Mouse (Mus musculus): ENCODE measurements around the gene Gamt. TPM values are rescaled to one million over a fixed set of nuclear protein-coding genes. Genes with fewer than 3 reads are reported as not detected.

The Gamt gene
- polyA plus RNA-seq (2016; fragmentation: Nextera tagmentation; extraction: Ambion mirVana) = 55.5 and 58.9 TPM in 2 replicates

GRCm38 (mm10) chr10:80260642-80261584 lies at the start of gene Gamt, which contains the start of gene Dazap1:
Gene Gamt (minus strand): TSS chr10:80261012.
Gene Dazap1 (plus strand): TSS chr10:80261486.
- peak; percentile 88 for ATAC-seq (ENCODE audit: insufficient number of reproducible peaks, low FRiP score)
- H3K27me3 ChIP-seq (replicated peaks) = no peaks in the 10 kb centered on the region
- peak within 1 kb of the TSS; percentile 95 for H3K27ac ChIP-seq (ENCODE audit: poor library complexity, severe bottlenecking)
- H3K4me2 ChIP-seq = peak within 1 kb of the TSS; percentile 92
- H3K9me3 ChIP-seq (replicated peaks) = no peaks in the 10 kb centered on the region
- peaks cover 37% of the 10 kb centered on the region for H3K4me1 ChIP-seq (replicated peaks)
- H3K36me3 ChIP-seq = peaks cover 32% of the 10 kb centered on the region
- H3K4me3 ChIP-seq = peak within 1 kb of the TSS; percentile 53
- under 1% methylated on average over 49 of the region's 49 CpGs for WGBS
- peak within 1 kb of the TSS; percentile 72 for H3K9ac ChIP-seq

GRCm38 (mm10) chr10:80304862-80305261 lies 44.0 kb upstream of the Gamt start:
- Histone ChIP-seq H3K4me1 (replicated peaks) (peaks cover 13% of the 10 kb centered on the region), H3K27ac (ENCODE audit: poor library complexity, severe bottlenecking) (no peak overlapping the region), H3K27me3 (replicated peaks) (peaks cover 91% of the 10 kb centered on the region), H3K4me2 (peak overlapping the region; percentile 37), H3K9ac (no peak overlapping the region), H3K9me3 (replicated peaks) (no peaks in the 10 kb centered on the region), H3K36me3 (no peaks in the 10 kb centered on the region), H3K4me3 (0 out of 2 replicates have a peak overlapping the region, but pooled peaks have one; percentile 2)
- ATAC-seq (ENCODE audit: insufficient number of reproducible peaks, low FRiP score) = 0 out of 2 replicates have a peak, but pooled peaks have one; percentile 33
- 8% methylated on average over 25 of the region's 25 CpGs for WGBS

GRCm38 (mm10) chr10:80304458-80304857 lies 43.6 kb upstream of the Gamt start:
- WGBS = 16% methylated on average over 12 of the region's 12 CpGs
- Histone ChIP-seq H3K9ac (no peak overlapping the region), H3K4me3 (0 out of 2 replicates have a peak overlapping the region, but pooled peaks have one; percentile 2), H3K4me1 (replicated peaks) (peaks cover 13% of the 10 kb centered on the region), H3K4me2 (peak overlapping the region; percentile 37; the same call in 1 of the 2 replicates), H3K9me3 (replicated peaks) (no peaks in the 10 kb centered on the region), H3K27me3 (replicated peaks) (peaks cover 93% of the 10 kb centered on the region), H3K27ac (ENCODE audit: poor library complexity, severe bottlenecking) (no peak overlapping the region), H3K36me3 (no peaks in the 10 kb centered on the region)
- no peak for ATAC-seq (ENCODE audit: insufficient number of reproducible peaks, low FRiP score)

- peaks cover 13% of the 10 kb centered on the region for H3K4me1 ChIP-seq (replicated peaks)
These were observed 41.7 kb upstream of the Gamt start for GRCm38 (mm10) chr10:80302471-80302881.

GRCm38 (mm10) chr10:80302082-80302355 lies 41.2 kb upstream of the Gamt start:
- Histone ChIP-seq H3K9me3 (replicated peaks) (no peaks in the 10 kb centered on the region), H3K4me2 (peak overlapping the region; percentile 36)

More at GRCm38 (mm10) chr10:80302471-80302881, 41.7 kb upstream of the Gamt start:
- ATAC-seq (ENCODE audit: insufficient number of reproducible peaks, low FRiP score) = peak; percentile 35; the same call in 1 of the 2 replicates
- no peaks in the 10 kb centered on the region for H3K9me3 ChIP-seq (replicated peaks)
- peaks cover 93% of the 10 kb centered on the region for H3K27me3 ChIP-seq (replicated peaks)
- H3K36me3 ChIP-seq = no peaks in the 10 kb centered on the region
- H3K9ac ChIP-seq = no peak overlapping the region; the same call in 1 of the 2 replicates
- no peak overlapping the region for H3K27ac ChIP-seq (ENCODE audit: poor library complexity, severe bottlenecking)
- WGBS = 7% methylated on average over 9 of the region's 9 CpGs
- peak overlapping the region; percentile 36 for H3K4me2 ChIP-seq
- H3K4me3 ChIP-seq = no peak overlapping the region

GRCm38 (mm10) chr10:80301256-80302081 lies 40.7 kb upstream of the Gamt start:
- WGBS = 81% methylated on average over 10 of the region's 10 CpGs
- Histone ChIP-seq H3K36me3 (no peaks in the 10 kb centered on the region), H3K9ac (no peak overlapping the region), H3K27me3 (replicated peaks) (peaks cover 93% of the 10 kb centered on the region), H3K4me1 (replicated peaks) (peaks cover 15% of the 10 kb centered on the region), H3K9me3 (replicated peaks) (no peaks in the 10 kb centered on the region), H3K4me3 (no peak overlapping the region), H3K4me2 (peak overlapping the region; percentile 36), H3K27ac (ENCODE audit: poor library complexity, severe bottlenecking) (no peak overlapping the region)
- no peak for ATAC-seq (ENCODE audit: insufficient number of reproducible peaks, low FRiP score)

More at GRCm38 (mm10) chr10:80302082-80302355, 41.2 kb upstream of the Gamt start:
- WGBS = 53% methylated on average over 5 of the region's 5 CpGs
- no peak overlapping the region for H3K27ac ChIP-seq (ENCODE audit: poor library complexity, severe bottlenecking)
- no peak overlapping the region for H3K4me3 ChIP-seq
- peaks cover 13% of the 10 kb centered on the region for H3K4me1 ChIP-seq (replicated peaks)
- peaks cover 93% of the 10 kb centered on the region for H3K27me3 ChIP-seq (replicated peaks)
- no peaks in the 10 kb centered on the region for H3K36me3 ChIP-seq
- no peak overlapping the region for H3K9ac ChIP-seq
- no peak for ATAC-seq (ENCODE audit: insufficient number of reproducible peaks, low FRiP score)

- H3K27ac ChIP-seq (ENCODE audit: poor library complexity, severe bottlenecking) = no peak overlapping the region
- no peaks in the 10 kb centered on the region for H3K36me3 ChIP-seq
- H3K9ac ChIP-seq = no peak overlapping the region
- 32% methylated on average over 11 of the region's 11 CpGs for WGBS
- H3K27me3 ChIP-seq (replicated peaks) = peaks cover 88% of the 10 kb centered on the region
- ATAC-seq (ENCODE audit: insufficient number of reproducible peaks, low FRiP score) = no peak
- H3K4me2 ChIP-seq = no peak overlapping the region
- peaks cover 22% of the 10 kb centered on the region for H3K4me1 ChIP-seq (replicated peaks)
- H3K9me3 ChIP-seq (replicated peaks) = no peaks in the 10 kb centered on the region
- no peak overlapping the region for H3K4me3 ChIP-seq
These were observed 39.9 kb upstream of the Gamt start for GRCm38 (mm10) chr10:80300672-80301181.

- Histone ChIP-seq H3K27ac (ENCODE audit: poor library complexity, severe bottlenecking) (no peak overlapping the region), H3K4me3 (no peak overlapping the region), H3K36me3 (peaks cover 3% of the 10 kb centered on the region), H3K9ac (no peak overlapping the region), H3K27me3 (replicated peaks) (peaks cover 79% of the 10 kb centered on the region), H3K9me3 (replicated peaks) (no peaks in the 10 kb centered on the region), H3K4me2 (no peak overlapping the region), H3K4me1 (replicated peaks) (peaks cover 27% of the 10 kb centered on the region)
- WGBS = 46% methylated on average over 10 of the region's 10 CpGs
- ATAC-seq (ENCODE audit: insufficient number of reproducible peaks, low FRiP score) = no peak
These were observed 39.0 kb upstream of the Gamt start for GRCm38 (mm10) chr10:80299824-80300223.

GRCm38 (mm10) chr10:80299301-80299700 lies 38.5 kb upstream of the Gamt start:
- ATAC-seq (ENCODE audit: insufficient number of reproducible peaks, low FRiP score) = no peak
- 8% methylated on average over 15 of the region's 15 CpGs for WGBS
- H3K36me3 ChIP-seq = peaks cover 8% of the 10 kb centered on the region
- no peak overlapping the region for H3K9ac ChIP-seq
- peaks cover 74% of the 10 kb centered on the region for H3K27me3 ChIP-seq (replicated peaks)
- no peaks in the 10 kb centered on the region for H3K9me3 ChIP-seq (replicated peaks)
- H3K4me3 ChIP-seq = no peak overlapping the region
- no peak overlapping the region for H3K27ac ChIP-seq (ENCODE audit: poor library complexity, severe bottlenecking)
- H3K4me2 ChIP-seq = no peak overlapping the region; the same call in 1 of the 2 replicates
- H3K4me1 ChIP-seq (replicated peaks) = peaks cover 30% of the 10 kb centered on the region

- no peak overlapping the region for H3K27ac ChIP-seq (ENCODE audit: poor library complexity, severe bottlenecking)
- no peak overlapping the region for H3K9ac ChIP-seq
- WGBS = 6% methylated on average over 26 of the region's 26 CpGs
- no peak overlapping the region for H3K4me3 ChIP-seq
- peaks cover 68% of the 10 kb centered on the region for H3K27me3 ChIP-seq (replicated peaks)
- H3K36me3 ChIP-seq = peaks cover 14% of the 10 kb centered on the region
- H3K4me1 ChIP-seq (replicated peaks) = peaks cover 36% of the 10 kb centered on the region
- no peak overlapping the region; the same call in 1 of the 2 replicates for H3K4me2 ChIP-seq
- no peak for ATAC-seq (ENCODE audit: insufficient number of reproducible peaks, low FRiP score)
- H3K9me3 ChIP-seq (replicated peaks) = no peaks in the 10 kb centered on the region
These were observed 37.9 kb upstream of the Gamt start for GRCm38 (mm10) chr10:80298571-80299281.
